Mouse (Mus musculus): ENCODE results near the gene Tff1. TPM values are rescaled to one million over a fixed set of nuclear protein-coding genes. Genes with fewer than 3 reads are reported as not detected.

Gene Tff1
- polyA plus RNA-seq, 1 experiment from 2014 or later: not detected

GRCm38 (mm10) chr17:31129452-31129851 lies 35.6 kb downstream of the Tff1 start, which contains the start of gene Tff3:
Gene Tff3 (minus strand): TSS chr17:31129646.
- Histone ChIP-seq H3K9me3 (replicated peaks) (no peaks in the 10 kb centered on the region), H3K27me3 (peaks cover 11% of the 10 kb centered on the region; the same call in 1 of the 2 replicates), H3K9ac (no peak within 1 kb of the TSS), H3K4me3 (no peak within 1 kb of the TSS), H3K36me3 (no peaks in the 10 kb centered on the region), H3K4me1 (replicated peaks) (no peaks in the 10 kb centered on the region), H3K4me2 (no peak within 1 kb of the TSS), H3K27ac (no peak within 1 kb of the TSS)
- WGBS: 46% methylated on average over 2 of the region's 2 CpGs
- ATAC-seq (replicated peaks; ENCODE audit: insufficient number of reproducible peaks, insufficient read depth, low FRiP score, low read depth): no peak

DNA sequence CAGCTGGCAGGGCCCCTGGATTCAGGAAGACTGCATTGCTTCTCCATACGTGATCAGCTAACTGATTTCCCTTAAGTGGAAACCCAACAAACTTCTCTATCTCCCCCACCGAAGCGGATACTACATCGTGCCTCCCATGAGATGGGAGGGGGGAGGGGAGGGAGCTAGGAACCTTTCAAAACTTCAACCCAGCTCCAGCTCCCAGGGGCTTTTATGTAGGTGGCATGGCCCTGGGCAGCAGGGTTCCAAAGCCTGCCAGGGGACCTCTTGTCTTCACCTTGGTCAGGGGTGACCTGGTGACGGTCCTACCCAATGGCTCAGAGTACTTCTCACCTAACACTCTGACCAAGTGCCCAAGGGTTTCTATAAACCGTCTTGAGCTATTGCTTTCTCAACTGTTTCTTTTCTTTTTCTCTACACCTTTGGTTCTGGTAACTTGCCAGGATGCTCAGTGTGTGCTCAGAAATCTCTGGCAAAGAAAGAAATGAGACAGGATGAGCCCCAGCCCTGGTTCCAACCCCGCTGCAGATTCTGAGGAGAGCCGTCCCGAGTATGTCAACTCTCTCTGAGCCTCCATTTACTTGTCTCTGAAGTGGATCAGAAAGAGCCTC lies 36.3 kb downstream of the Tff1 start:
- H3K9ac ChIP-seq: no peak overlapping the region
- no peak overlapping the region for H3K27ac ChIP-seq
- no peaks in the 10 kb centered on the region for H3K9me3 ChIP-seq (replicated peaks)
- no peaks in the 10 kb centered on the region for H3K36me3 ChIP-seq
- H3K27me3 ChIP-seq: peaks cover 11% of the 10 kb centered on the region; the same call in 1 of the 2 replicates
- ATAC-seq (replicated peaks; ENCODE audit: insufficient number of reproducible peaks, insufficient read depth, low FRiP score, low read depth): no peak
- H3K4me2 ChIP-seq: no peak overlapping the region
- H3K4me3 ChIP-seq: no peak overlapping the region
- WGBS: 76% methylated on average over 9 of the region's 9 CpGs
- H3K4me1 ChIP-seq (replicated peaks): no peaks in the 10 kb centered on the region

GRCm38 (mm10) chr17:31125548-31126266 lies 39.4 kb downstream of the Tff1 start:
- Histone ChIP-seq H3K4me1 (replicated peaks) (no peaks in the 10 kb centered on the region), H3K36me3 (no peaks in the 10 kb centered on the region), H3K27me3 (peaks cover 3% of the 10 kb centered on the region; the same call in 1 of the 2 replicates), H3K9me3 (replicated peaks) (0 out of 2 replicates have a peak, but pooled peaks cover 3% of the 10 kb centered on the region), H3K4me3 (no peak overlapping the region), H3K4me2 (no peak overlapping the region), H3K27ac (no peak overlapping the region), H3K9ac (no peak overlapping the region)
- ATAC-seq (replicated peaks; ENCODE audit: insufficient number of reproducible peaks, insufficient read depth, low FRiP score, low read depth): no peak
- WGBS: 37% methylated on average over 9 of the region's 9 CpGs

- WGBS: 6% methylated on average over 8 of the region's 8 CpGs
- no peaks in the 10 kb centered on the region for H3K27me3 ChIP-seq
- no peak overlapping the region for H3K27ac ChIP-seq
- ATAC-seq (replicated peaks; ENCODE audit: insufficient number of reproducible peaks, insufficient read depth, low FRiP score, low read depth): no peak
- H3K4me3 ChIP-seq: no peak overlapping the region
- no peaks in the 10 kb centered on the region for H3K4me1 ChIP-seq (replicated peaks)
- no peaks in the 10 kb centered on the region for H3K36me3 ChIP-seq
- H3K9ac ChIP-seq: no peak overlapping the region
- no peak overlapping the region for H3K4me2 ChIP-seq
- H3K9me3 ChIP-seq (replicated peaks): 0 out of 2 replicates have a peak, but pooled peaks cover 3% of the 10 kb centered on the region
These were observed 43.1 kb downstream of the Tff1 start for GRCm38 (mm10) chr17:31121975-31122374.

- WGBS: 4% methylated on average over 7 of the region's 7 CpGs
- no peaks in the 10 kb centered on the region for H3K36me3 ChIP-seq
- ATAC-seq (replicated peaks; ENCODE audit: insufficient number of reproducible peaks, insufficient read depth, low FRiP score, low read depth): no peak
- no peak overlapping the region for H3K9ac ChIP-seq
- H3K4me2 ChIP-seq: no peak overlapping the region
- no peaks in the 10 kb centered on the region for H3K27me3 ChIP-seq
- H3K9me3 ChIP-seq (replicated peaks): 0 out of 2 replicates have a peak, but pooled peaks cover 3% of the 10 kb centered on the region
- no peak overlapping the region for H3K4me3 ChIP-seq
- no peak overlapping the region for H3K27ac ChIP-seq
- no peaks in the 10 kb centered on the region for H3K4me1 ChIP-seq (replicated peaks)
These were observed 45.6 kb downstream of the Tff1 start for GRCm38 (mm10) chr17:31119429-31119828.

GRCm38 (mm10) chr17:31117946-31118345 lies 47.1 kb downstream of the Tff1 start:
- WGBS: 81% methylated on average over 5 of the region's 5 CpGs
- H3K27ac ChIP-seq: no peak overlapping the region
- no peak for ATAC-seq (replicated peaks; ENCODE audit: insufficient number of reproducible peaks, insufficient read depth, low FRiP score, low read depth)

GRCm38 (mm10) chr17:31116063-31116462 lies 49.0 kb downstream of the Tff1 start:
- no peaks in the 10 kb centered on the region for H3K9me3 ChIP-seq (replicated peaks)
- H3K36me3 ChIP-seq: no peaks in the 10 kb centered on the region; the same call in 1 of the 2 replicates
- no peaks in the 10 kb centered on the region for H3K27me3 ChIP-seq
- H3K27ac ChIP-seq: no peak overlapping the region
- no peaks in the 10 kb centered on the region for H3K4me1 ChIP-seq (replicated peaks)
- 54% methylated on average over 6 of the region's 6 CpGs for WGBS
- H3K4me2 ChIP-seq: no peak overlapping the region
- H3K9ac ChIP-seq: no peak overlapping the region
- no peak overlapping the region for H3K4me3 ChIP-seq
- no peak for ATAC-seq (replicated peaks; ENCODE audit: insufficient number of reproducible peaks, insufficient read depth, low FRiP score, low read depth)

More at GRCm38 (mm10) chr17:31117946-31118345, 47.1 kb downstream of the Tff1 start:
- H3K4me1 ChIP-seq (replicated peaks): no peaks in the 10 kb centered on the region
- H3K9ac ChIP-seq: no peak overlapping the region
- no peaks in the 10 kb centered on the region for H3K27me3 ChIP-seq
- H3K4me3 ChIP-seq: no peak overlapping the region
- H3K36me3 ChIP-seq: no peaks in the 10 kb centered on the region; the same call in 1 of the 2 replicates
- no peak overlapping the region for H3K4me2 ChIP-seq
- H3K9me3 ChIP-seq (replicated peaks): no peaks in the 10 kb centered on the region

DNA sequence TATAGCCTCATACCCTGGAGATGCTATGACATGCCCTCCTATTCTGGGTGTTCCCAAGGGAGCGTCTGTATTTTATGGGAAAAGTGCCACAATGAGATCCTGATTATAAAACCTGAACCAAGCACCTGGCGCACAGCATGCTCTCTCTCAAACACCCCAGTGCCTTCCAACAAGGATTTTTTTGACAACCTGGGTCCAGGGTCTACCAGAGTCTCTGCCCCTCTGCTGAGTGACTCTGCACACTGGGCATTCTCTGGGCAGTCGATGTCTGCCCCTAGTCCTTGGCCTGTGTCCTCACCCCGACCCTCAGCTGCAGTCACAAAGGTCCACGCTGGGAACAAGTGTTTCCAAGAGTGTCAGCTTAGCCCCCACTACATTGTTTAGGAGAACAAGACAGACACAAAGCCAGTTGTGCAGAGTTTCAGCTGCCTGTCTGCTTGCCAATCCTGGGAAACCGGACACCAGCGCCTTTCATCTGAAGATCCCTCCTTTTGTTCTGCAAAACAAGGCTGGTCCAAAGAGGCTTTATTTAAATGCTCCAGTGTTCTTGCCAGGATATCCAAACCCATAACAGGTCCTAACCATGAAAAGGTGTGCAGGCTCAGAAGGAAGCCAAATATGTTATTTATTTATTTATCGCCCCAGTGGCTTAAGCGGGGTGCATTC lies 51.8 kb downstream of the Tff1 start:
- H3K27ac ChIP-seq: no peak overlapping the region
- 62% methylated on average over 9 of the region's 9 CpGs for WGBS
- H3K4me3 ChIP-seq: no peak overlapping the region
- no peak overlapping the region for H3K4me2 ChIP-seq
- H3K4me1 ChIP-seq (replicated peaks): no peaks in the 10 kb centered on the region
- peaks cover 4% of the 10 kb centered on the region; the same call in 1 of the 2 replicates for H3K36me3 ChIP-seq
- ATAC-seq (replicated peaks; ENCODE audit: insufficient number of reproducible peaks, insufficient read depth, low FRiP score, low read depth): no peak
- H3K9ac ChIP-seq: no peak overlapping the region
- no peaks in the 10 kb centered on the region for H3K9me3 ChIP-seq (replicated peaks)
- H3K27me3 ChIP-seq: no peaks in the 10 kb centered on the region

Other genes with a start within 250 kb of the Tff1 start
- 0.11 and 1.9 TPM in 2 replicates for gene Umodl1, start 210.6 kb downstream of the Tff1 start, polyA plus RNA-seq (2015; fragmentation: Nextera tagmentation; extraction: Ambion mirVana)
- 10.4 and 12.1 TPM in 2 replicates for gene Abcg1, start 107.6 kb downstream of the Tff1 start, polyA plus RNA-seq (2015; fragmentation: Nextera tagmentation; extraction: Ambion mirVana)
- gene Tff3, start 35.6 kb downstream of the Tff1 start, polyA plus RNA-seq (2015; fragmentation: Nextera tagmentation; extraction: Ambion mirVana): 0.43 TPM in 1 of 2 replicates, not detected in the other
- not detected in 2 replicates for gene Tff2, start 21.0 kb downstream of the Tff1 start, polyA plus RNA-seq (2015; fragmentation: Nextera tagmentation; extraction: Ambion mirVana)
- 0.06 TPM in 1 of 2 replicates, not detected in the other for gene Tmprss3, start 33.7 kb upstream of the Tff1 start, polyA plus RNA-seq (2015; fragmentation: Nextera tagmentation; extraction: Ambion mirVana)
- gene Ubash3a, start 42.6 kb upstream of the Tff1 start, polyA plus RNA-seq (2015; fragmentation: Nextera tagmentation; extraction: Ambion mirVana): 0.37 and 4.0 TPM in 2 replicates
- gene Rsph1, start 112.1 kb upstream of the Tff1 start, polyA plus RNA-seq (2015; fragmentation: Nextera tagmentation; extraction: Ambion mirVana): 2.2 and 2.3 TPM in 2 replicates
- 8.7 and 9.1 TPM in 2 replicates for gene Slc37a1, start 121.5 kb upstream of the Tff1 start, polyA plus RNA-seq (2015; fragmentation: Nextera tagmentation; extraction: Ambion mirVana)
- gene Pde9a, start 220.9 kb upstream of the Tff1 start, polyA plus RNA-seq (2015; fragmentation: Nextera tagmentation; extraction: Ambion mirVana): 7.4 and 9.3 TPM in 2 replicates